Mouse (Mus musculus) gastrocnemius, adult 8-10 months (tissue): Measurements from ENCODE around the gene Ercc6. TPM values are rescaled to one million over a fixed set of nuclear protein-coding genes. Genes with fewer than 3 reads are reported as not detected.

Experiments used
- DNase-seq, 2 experiments: peaks; one replicate each; pipeline ENCODE4 v3.0.0; 2022; ENCODE audit warnings: low spot score in 2 of 2
- total RNA-seq, 4 experiments: library from RNA; stranded (reverse); gene quantifications; 2 replicates each; pipeline ENCODE4 v1.2.4; 2022

Gene Ercc6
- total RNA-seq, result 1 to 10 TPM; 3.2 to 6.4 (median 4.6) TPM

GRCm38 (mm10) chr14:32513336-32514032 is at the start of gene Ercc6:
Ercc6 (plus strand) TSS chr14:32513521.
- peak; percentile 89 to 90 for DNase-seq

- DNase-seq, result no peak
These were observed 48.5 kb upstream of the Ercc6 start, which contains the start of gene Slc18a3 for GRCm38 (mm10) chr14:32464601-32465505. Slc18a3 (minus strand) TSS chr14:32464850.

- DNase-seq, result no peak
These were observed 47.8 kb upstream of the Ercc6 start for GRCm38 (mm10) chr14:32465506-32465870.

GRCm38 (mm10) chr14:32465889-32466288 is 47.4 kb upstream of the Ercc6 start, which contains the start of gene Chat:
Chat (minus strand) TSS chr14:32465989.
- no peak for DNase-seq

DNA sequence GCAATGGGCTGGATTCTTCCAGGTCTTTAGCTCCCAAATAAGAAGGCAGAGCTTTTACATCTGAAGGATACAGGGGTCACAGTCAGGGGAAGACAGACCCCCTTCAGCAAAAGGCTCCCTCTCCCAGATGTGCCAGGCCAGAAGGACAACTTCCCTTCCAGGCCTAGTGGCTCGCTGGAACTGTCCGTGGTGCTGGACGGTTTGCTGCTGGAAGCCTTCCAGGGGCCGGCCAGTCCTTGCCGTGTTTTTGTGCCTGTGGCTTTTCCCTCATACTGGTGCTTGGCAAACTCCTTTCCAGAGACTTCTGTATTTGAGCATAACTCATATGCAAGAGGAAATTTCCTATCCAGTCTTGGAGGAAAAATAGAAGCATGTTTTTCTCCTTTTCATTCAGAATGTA is 45.7 kb upstream of the Ercc6 start:
- DNase-seq, result no peak

DNA sequence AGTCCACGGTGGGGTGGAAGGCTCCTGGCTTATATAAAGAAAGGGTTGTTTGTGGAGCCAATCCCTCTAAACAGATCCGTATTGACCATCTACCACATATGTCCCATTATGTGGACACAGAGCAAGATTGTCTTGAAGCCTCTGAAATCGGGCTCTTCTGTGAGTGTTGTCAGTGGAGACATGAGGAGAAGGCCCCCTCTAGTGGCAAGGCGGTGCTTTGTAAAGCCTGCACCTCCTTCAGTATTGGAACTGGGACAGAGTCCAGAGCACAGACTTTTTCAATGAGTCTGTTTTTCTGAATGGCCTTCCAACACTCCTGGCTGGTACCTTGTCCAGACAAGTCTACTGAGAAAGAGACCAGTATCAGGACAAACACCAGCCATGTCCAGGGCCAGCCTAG is 40.3 kb upstream of the Ercc6 start:
- DNase-seq, result no peak

DNA sequence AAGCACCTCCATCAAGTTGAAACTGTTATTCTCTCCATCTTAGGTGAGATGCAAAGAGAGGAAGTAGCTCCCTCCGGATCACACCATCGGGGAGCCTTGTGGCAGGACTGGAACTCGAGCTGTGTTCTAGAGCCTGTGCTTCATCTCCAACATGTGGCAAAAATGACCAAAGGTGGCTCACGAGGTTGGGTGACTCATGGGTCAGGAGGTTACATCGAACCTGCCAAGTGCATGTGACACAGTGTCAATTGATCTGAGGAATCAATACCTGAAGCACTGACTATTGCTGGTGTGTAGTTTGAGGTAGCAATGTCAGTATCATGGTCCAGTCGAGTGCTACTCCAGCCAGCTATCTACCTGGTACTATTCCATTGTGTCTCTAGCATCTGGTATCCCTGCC is 36.8 kb upstream of the Ercc6 start:
- no peak for DNase-seq

GRCm38 (mm10) chr14:32477581-32477980 is 35.7 kb upstream of the Ercc6 start:
- DNase-seq, result no peak

- DNase-seq, result no peak
These were observed 31.3 kb upstream of the Ercc6 start for GRCm38 (mm10) chr14:32482061-32482460.

DNA sequence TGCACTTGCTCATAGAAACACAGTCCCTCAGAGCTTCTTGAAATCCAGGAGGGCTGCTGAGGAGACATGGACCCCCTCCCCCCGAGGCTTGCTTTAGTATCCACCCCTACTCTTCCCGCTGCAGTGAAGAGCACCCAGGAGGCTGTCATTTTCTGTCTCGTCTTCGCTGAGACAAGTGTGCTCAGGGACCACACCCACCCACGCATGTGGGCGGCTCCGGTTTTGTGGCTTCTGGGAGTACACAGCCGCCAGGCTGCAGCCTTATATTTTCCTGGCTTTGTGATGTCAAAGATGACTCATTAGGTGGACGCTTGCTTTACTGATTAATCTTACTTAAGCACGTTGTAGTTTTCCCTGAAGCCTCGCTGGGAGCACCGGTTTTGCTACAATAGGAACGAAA is 20.8 kb upstream of the Ercc6 start:
- no peak for DNase-seq

DNA sequence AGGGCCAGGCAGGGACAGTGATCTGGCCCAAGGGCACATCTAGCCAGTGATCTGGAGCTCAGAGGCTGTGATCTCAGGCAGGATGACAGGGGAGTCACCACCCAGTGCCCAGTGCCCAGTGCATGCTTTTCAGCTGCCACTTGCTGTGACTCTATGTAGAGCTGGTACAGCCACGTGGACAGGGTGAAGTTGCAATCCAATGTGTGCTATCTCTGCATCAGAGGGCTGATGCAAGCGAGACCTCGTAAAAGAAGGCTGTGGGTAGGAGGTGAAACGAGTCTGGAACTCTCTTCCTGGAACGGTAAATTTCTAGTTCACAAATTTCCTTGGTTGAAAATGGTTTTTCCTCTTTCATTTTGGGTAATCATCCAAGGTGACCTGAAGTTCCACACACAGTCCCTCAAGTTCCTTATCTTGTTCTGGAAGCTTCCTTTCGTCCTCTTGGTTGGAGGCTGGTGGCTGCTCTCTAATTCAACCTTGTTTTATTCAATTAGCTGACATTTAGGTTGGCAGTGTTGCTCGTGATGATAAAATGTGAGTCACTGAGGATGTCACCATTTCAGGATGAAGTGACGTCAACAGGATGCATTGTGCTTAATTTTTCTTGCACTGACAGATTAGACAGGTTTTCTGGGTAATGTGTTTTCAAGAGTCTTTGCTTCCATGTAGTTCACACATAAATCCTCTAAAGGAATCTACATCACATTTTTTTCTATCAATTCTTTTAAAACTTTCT is 17.0 kb upstream of the Ercc6 start:
- no peak for DNase-seq

DNA sequence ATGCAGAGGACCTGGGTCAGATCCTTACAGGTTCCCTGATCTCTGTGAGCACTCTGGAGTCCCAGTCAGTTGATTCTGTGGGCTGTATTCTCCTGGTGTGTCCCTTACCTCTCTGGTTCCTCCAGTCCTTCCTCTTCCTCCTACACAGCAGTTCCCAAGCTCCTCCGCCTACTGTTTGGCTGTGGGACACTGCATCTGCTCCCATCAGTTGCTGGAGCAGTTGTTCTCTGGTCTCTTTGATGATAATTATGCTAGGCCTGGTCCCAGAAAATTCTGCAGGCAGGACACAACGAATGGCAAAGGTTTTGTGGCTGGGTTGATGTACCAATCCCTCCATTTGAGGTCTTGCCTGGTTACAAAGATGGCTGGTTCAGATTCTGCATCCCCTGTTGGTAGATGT is 12.0 kb upstream of the Ercc6 start:
- no peak for DNase-seq

DNA sequence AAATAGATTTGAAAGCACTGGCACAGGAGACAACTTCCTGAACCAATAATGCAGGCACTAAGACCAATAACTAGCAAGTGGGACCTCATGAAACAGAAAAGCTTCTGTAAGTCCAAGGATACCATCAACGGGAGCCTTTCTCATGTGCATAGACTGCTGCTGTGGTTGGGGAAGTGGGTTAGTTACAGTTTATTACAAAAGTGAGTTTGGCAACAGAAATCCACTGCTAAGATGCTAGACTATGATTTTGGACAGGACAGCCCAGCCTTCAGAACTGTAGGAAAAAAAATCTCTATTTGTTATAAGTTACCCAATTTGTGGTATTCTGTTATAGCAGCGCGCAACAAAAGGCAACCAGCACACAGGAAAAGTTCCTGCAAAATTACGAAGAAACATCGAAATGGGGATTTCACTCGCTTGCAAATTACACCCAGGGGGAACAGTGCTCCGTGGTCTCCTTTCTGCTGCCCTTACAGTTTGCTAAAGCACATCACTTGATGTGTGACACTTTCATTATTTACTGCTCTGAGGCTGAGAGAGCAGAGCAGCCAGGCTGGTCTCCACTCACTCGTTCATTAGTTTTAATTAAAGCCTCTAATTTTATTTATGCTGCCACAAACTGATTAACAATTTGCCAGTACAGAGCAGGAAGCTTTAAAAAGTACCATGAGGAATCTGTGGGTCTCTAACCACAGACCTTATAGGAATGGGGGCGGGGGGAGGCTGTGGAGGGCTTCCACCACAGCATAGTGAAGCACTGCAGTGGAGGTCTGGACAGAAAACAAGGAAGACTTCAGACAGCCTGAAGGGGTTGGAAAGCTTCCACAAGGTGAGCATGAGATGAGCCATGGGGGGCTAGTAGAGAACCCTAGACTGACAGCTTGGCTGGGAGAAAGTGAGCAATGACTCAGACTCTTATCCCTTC is 10.3 kb upstream of the Ercc6 start:
- no peak for DNase-seq

DNA sequence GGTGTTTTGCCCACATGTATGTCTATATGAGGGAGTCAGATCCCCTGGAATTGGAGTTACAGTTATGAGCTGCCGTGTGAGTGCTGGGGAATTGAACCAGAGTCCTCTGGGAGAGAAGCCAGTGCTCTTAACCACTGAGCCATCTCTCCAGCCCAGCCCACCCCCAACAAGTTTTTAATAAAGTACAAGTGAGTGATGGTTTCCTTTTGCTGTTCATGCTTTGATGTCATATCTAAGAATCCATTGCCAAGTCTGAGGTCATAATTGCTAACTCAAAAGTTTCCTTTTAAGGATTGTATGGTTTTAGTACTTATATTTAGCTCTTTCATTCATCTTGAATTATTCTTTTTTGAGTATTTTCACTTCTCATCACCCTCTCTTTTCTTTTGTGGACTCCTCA is 9.4 kb upstream of the Ercc6 start:
- DNase-seq, result no peak

DNA sequence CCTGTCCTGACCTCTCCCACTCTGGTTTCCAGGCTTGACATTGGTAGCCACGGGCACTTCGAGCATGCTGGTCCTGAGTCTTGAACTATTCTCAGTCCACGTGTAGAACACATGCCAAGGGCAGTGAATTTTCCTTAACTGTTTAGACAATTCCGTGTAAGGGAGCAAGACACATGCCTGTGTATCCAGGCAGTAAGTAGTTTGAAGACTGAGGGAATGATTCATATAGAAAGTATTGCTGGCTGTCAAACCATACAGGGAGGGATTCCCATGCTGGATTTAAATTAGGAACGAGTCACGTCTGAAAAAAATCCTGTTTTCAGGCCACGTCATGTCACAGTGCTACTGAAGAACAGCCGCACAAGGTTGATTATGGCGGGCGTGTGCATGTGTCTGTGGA is 7.0 kb upstream of the Ercc6 start:
- no peak for DNase-seq

DNA sequence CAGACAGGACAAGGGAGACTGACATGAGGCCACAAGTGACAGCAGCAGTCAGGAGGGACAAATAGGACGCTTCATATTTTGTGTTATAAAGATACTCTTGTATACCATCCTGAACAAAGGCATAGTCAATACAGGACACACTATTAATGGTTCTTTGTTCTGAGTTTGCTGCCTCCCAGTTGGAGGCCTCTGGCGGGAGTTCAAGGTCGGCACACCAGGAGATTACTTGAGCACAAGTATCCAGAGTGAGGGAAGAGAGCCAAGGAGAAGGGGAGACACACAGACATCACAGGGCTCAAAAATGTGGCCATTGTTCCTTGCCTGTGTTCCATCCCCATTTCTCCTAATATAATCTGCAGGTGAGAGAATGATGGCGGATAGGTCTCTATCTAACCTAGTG is 6.1 kb upstream of the Ercc6 start:
- DNase-seq, result no peak

DNA sequence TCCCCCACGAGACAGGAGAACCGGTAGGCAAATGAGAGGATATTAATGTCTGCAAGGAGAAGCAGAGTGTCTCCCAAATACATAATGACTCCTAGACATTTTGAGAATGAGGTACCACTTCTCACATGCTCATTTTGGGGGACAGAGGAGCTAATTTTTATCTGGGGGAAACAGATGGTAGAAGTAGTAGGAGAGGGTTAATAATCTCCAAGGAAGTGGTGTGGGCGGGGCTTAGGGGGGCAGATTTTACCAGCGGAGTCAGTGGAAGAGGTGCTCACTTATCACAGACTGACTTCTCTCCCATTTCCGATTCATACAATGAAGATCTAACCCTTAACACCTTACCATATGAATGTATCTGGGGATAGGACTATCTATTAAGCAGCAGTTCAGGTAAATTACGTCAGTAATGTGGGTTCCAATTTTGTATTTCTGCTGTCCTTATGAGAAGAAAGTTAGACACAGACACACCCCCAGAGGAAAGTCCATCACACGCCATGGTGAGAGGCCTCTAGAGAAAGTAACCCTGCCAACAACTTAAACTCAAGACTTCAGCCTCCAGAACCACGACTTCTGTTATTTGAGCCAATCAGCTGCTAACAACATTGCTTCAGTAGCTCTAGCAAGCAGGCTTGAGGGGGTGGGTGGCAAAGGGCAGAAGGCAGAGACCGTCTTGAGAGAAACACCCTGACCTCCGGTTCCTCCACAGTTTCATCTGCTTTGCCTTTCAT is 5.1 kb upstream of the Ercc6 start:
- DNase-seq, result no peak

DNA sequence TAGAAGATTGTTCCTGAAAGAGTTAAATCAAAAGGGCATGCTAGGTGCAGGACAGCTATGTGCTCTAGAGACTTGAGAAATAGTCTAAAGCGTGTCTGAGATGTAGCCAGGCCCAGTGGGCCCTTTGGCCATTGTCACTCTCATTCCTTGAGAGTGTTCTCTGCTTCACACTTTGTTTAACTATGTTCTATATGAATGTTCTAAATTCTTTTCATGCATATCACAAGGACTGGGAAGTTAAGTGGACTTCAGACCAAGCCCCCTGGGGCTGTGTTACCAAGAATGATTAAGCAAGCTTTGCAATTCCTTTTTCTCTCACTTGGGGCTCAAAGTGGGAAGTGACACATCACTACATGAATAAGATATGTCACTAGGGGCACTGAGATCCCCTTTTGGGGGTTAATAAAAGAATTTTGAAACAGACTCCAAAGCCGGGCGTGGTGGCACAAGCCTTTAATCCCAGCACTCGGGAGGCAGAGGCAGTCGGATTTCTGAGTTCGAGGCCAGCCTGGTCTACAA is 3.8 kb upstream of the Ercc6 start:
- DNase-seq, result no peak

DNA sequence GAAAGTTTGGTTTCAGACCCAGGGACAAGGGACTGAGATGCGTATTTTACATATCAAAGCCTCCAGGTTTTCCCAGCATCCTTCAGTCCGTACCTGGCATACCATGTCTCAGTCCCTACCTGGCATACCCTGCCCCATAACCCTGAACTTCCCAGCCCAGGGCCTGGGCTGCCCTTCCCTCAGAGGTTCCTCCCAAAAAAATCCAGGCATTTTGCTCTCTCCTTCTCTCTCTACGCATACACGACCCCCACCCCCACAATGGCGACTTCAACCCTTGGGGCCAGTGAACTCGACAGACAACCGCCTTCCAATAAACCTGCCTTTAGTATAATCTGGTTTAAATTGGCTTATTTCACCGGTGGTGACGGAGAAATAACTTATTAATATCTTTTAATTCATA is 409 bp upstream of the Ercc6 start:
- DNase-seq, result no peak

GRCm38 (mm10) chr14:32516086-32516485 is 2.8 kb downstream of the Ercc6 start:
- no peak for DNase-seq
